Mouse (Mus musculus): ENCODE measurements around the gene Prkd1. TPM values are rescaled to one million over a fixed set of nuclear protein-coding genes. Genes with fewer than 3 reads are reported as not detected.
"Not testable (repeated sequence)": the region's sequence is repeated elsewhere in the genome, so short reads cannot be mapped to it uniquely, and the experiment has no call there.

The Prkd1 gene
- polyA plus RNA-seq (2016; fragmentation: Nextera tagmentation; extraction: Ambion mirVana): 4.7 and 5.0 TPM in 2 replicates

GRCm38 (mm10) chr12:50648671-50649541 is at the start of gene Prkd1:
Prkd1 (minus strand) TSS chr12:50649098.
- Histone ChIP-seq H3K27me3 (ENCODE audit: poor library complexity, severe bottlenecking) (peaks cover 15% of the 10 kb centered on the region), H3K36me3 (replicated peaks) (no peaks in the 10 kb centered on the region), H3K9me3 (no peaks in the 10 kb centered on the region), H3K4me1 (peaks cover 20% of the 10 kb centered on the region), H3K4me3 (peak within 1 kb of the TSS; percentile 85), H3K27ac (peak within 1 kb of the TSS; percentile 92)
- peak; percentile 66 for DNase-seq (ENCODE audit: extremely low spot score, low spot score)
- 1% methylated on average over 111 of the region's 114 CpGs for WGBS

GRCm38 (mm10) chr12:50697492-50697891 is 48.6 kb upstream of the Prkd1 start:
- WGBS: 27% methylated on average over 3 of the region's 3 CpGs
- H3K27me3 ChIP-seq (ENCODE audit: poor library complexity, severe bottlenecking): no peaks in the 10 kb centered on the region

GRCm38 (mm10) chr12:50648176-50648670 is 675 bp downstream of the Prkd1 start:
- WGBS: under 1% methylated on average over 16 of the region's 16 CpGs
- Histone ChIP-seq H3K27ac (peak overlapping the region; percentile 92), H3K4me1 (peaks cover 20% of the 10 kb centered on the region), H3K9me3 (no peaks in the 10 kb centered on the region), H3K4me3 (peak overlapping the region; percentile 85), H3K27me3 (ENCODE audit: poor library complexity, severe bottlenecking) (peaks cover 15% of the 10 kb centered on the region), H3K36me3 (replicated peaks) (no peaks in the 10 kb centered on the region)
- DNase-seq (ENCODE audit: extremely low spot score, low spot score): no peak

More at GRCm38 (mm10) chr12:50697492-50697891, 48.6 kb upstream of the Prkd1 start:
- peaks cover 9% of the 10 kb centered on the region for H3K4me1 ChIP-seq
- no peak overlapping the region for H3K27ac ChIP-seq
- no peak for DNase-seq (ENCODE audit: extremely low spot score, low spot score)
- H3K9me3 ChIP-seq: no peaks in the 10 kb centered on the region
- H3K36me3 ChIP-seq (replicated peaks): no peaks in the 10 kb centered on the region
- H3K4me3 ChIP-seq: no peak overlapping the region

- H3K27ac ChIP-seq: no peak overlapping the region
- H3K27me3 ChIP-seq (ENCODE audit: poor library complexity, severe bottlenecking): peaks cover 15% of the 10 kb centered on the region
- no peak overlapping the region for H3K4me3 ChIP-seq
- DNase-seq (ENCODE audit: extremely low spot score, low spot score): no peak
- H3K36me3 ChIP-seq (replicated peaks): no peaks in the 10 kb centered on the region
- 91% methylated on average over 4 of the region's 4 CpGs for WGBS
- H3K4me1 ChIP-seq: peaks cover 20% of the 10 kb centered on the region
- H3K9me3 ChIP-seq: no peaks in the 10 kb centered on the region
These were observed 2.0 kb downstream of the Prkd1 start for GRCm38 (mm10) chr12:50646857-50647256.

GRCm38 (mm10) chr12:50642671-50643070 is 6.2 kb downstream of the Prkd1 start:
- DNase-seq (ENCODE audit: extremely low spot score, low spot score): no peak
- no peak overlapping the region for H3K27ac ChIP-seq
- no peak overlapping the region for H3K4me3 ChIP-seq
- H3K27me3 ChIP-seq (ENCODE audit: poor library complexity, severe bottlenecking): peaks cover 5% of the 10 kb centered on the region
- no peaks in the 10 kb centered on the region for H3K36me3 ChIP-seq (replicated peaks)
- 93% methylated on average over 5 of the region's 5 CpGs for WGBS
- peaks cover 5% of the 10 kb centered on the region for H3K4me1 ChIP-seq
- no peaks in the 10 kb centered on the region for H3K9me3 ChIP-seq

- no peaks in the 10 kb centered on the region for H3K36me3 ChIP-seq (replicated peaks)
- no peaks in the 10 kb centered on the region for H3K27me3 ChIP-seq (ENCODE audit: poor library complexity, severe bottlenecking)
- no peaks in the 10 kb centered on the region for H3K9me3 ChIP-seq
- no peaks in the 10 kb centered on the region for H3K4me1 ChIP-seq
- H3K27ac ChIP-seq: no peak overlapping the region
- DNase-seq (ENCODE audit: extremely low spot score, low spot score): no peak
- 92% methylated on average over 4 of the region's 4 CpGs for WGBS
- H3K4me3 ChIP-seq: no peak overlapping the region
These were observed 8.7 kb downstream of the Prkd1 start for GRCm38 (mm10) chr12:50640171-50640570.

- WGBS: 85% methylated on average over 6 of the region's 6 CpGs
- Histone ChIP-seq H3K4me3 (no peak overlapping the region), H3K27me3 (ENCODE audit: poor library complexity, severe bottlenecking) (no peaks in the 10 kb centered on the region), H3K9me3 (no peaks in the 10 kb centered on the region), H3K4me1 (no peaks in the 10 kb centered on the region), H3K36me3 (replicated peaks) (no peaks in the 10 kb centered on the region), H3K27ac (no peak overlapping the region)
- no peak for DNase-seq (ENCODE audit: extremely low spot score, low spot score)
These were observed 14.5 kb downstream of the Prkd1 start for GRCm38 (mm10) chr12:50634436-50634835.

GRCm38 (mm10) chr12:50626100-50626499 is 22.8 kb downstream of the Prkd1 start:
- not testable (repeated sequence) for H3K27me3 ChIP-seq (ENCODE audit: poor library complexity, severe bottlenecking); H3K4me3 ChIP-seq; DNase-seq (ENCODE audit: extremely low spot score, low spot score); H3K27ac ChIP-seq; H3K9me3 ChIP-seq; H3K4me1 ChIP-seq; H3K36me3 ChIP-seq (replicated peaks)
- WGBS: 47% methylated on average over 2 of the region's 2 CpGs

- H3K36me3 ChIP-seq (replicated peaks): no peaks in the 10 kb centered on the region
- H3K9me3 ChIP-seq: no peaks in the 10 kb centered on the region
- no peak for DNase-seq (ENCODE audit: extremely low spot score, low spot score)
- H3K4me1 ChIP-seq: 0 out of 2 replicates have a peak, but pooled peaks cover 2% of the 10 kb centered on the region
- no peak overlapping the region for H3K4me3 ChIP-seq
- no peak overlapping the region for H3K27ac ChIP-seq
- 85% methylated on average over 4 of the region's 4 CpGs for WGBS
- H3K27me3 ChIP-seq (ENCODE audit: poor library complexity, severe bottlenecking): no peaks in the 10 kb centered on the region
These were observed 24.7 kb downstream of the Prkd1 start for GRCm38 (mm10) chr12:50624175-50624574.

GRCm38 (mm10) chr12:50615852-50616251 is 33.0 kb downstream of the Prkd1 start:
- Histone ChIP-seq H3K36me3 (replicated peaks) (no peaks in the 10 kb centered on the region), H3K27me3 (ENCODE audit: poor library complexity, severe bottlenecking) (no peaks in the 10 kb centered on the region), H3K27ac (no peak overlapping the region), H3K9me3 (no peaks in the 10 kb centered on the region), H3K4me3 (no peak overlapping the region), H3K4me1 (no peaks in the 10 kb centered on the region)
- 94% methylated on average over 1 of the region's 1 CpGs for WGBS
- DNase-seq (ENCODE audit: extremely low spot score, low spot score): no peak

GRCm38 (mm10) chr12:50614341-50614740 is 34.6 kb downstream of the Prkd1 start:
- no peak for DNase-seq (ENCODE audit: extremely low spot score, low spot score)
- Histone ChIP-seq H3K36me3 (replicated peaks) (no peaks in the 10 kb centered on the region), H3K27me3 (ENCODE audit: poor library complexity, severe bottlenecking) (no peaks in the 10 kb centered on the region), H3K4me3 (no peak overlapping the region), H3K4me1 (no peaks in the 10 kb centered on the region), H3K27ac (no peak overlapping the region), H3K9me3 (no peaks in the 10 kb centered on the region)
- WGBS: 82% methylated on average over 6 of the region's 6 CpGs

GRCm38 (mm10) chr12:50606703-50607500 is 42.0 kb downstream of the Prkd1 start:
- 87% methylated on average over 4 of the region's 4 CpGs for WGBS
- no peak for DNase-seq (ENCODE audit: extremely low spot score, low spot score)
- no peaks in the 10 kb centered on the region for H3K36me3 ChIP-seq (replicated peaks)

GRCm38 (mm10) chr12:50599370-50599769 is 49.5 kb downstream of the Prkd1 start:
- WGBS: 86% methylated on average over 1 of the region's 1 CpGs
- H3K36me3 ChIP-seq (replicated peaks): no peaks in the 10 kb centered on the region

More at GRCm38 (mm10) chr12:50606703-50607500, 42.0 kb downstream of the Prkd1 start:
- Histone ChIP-seq H3K4me1 (no peaks in the 10 kb centered on the region), H3K27ac (no peak overlapping the region), H3K4me3 (no peak overlapping the region), H3K27me3 (ENCODE audit: poor library complexity, severe bottlenecking) (no peaks in the 10 kb centered on the region), H3K9me3 (no peaks in the 10 kb centered on the region)

More at GRCm38 (mm10) chr12:50599370-50599769, 49.5 kb downstream of the Prkd1 start:
- no peak for DNase-seq (ENCODE audit: extremely low spot score, low spot score)
- H3K4me3 ChIP-seq: no peak overlapping the region
- no peaks in the 10 kb centered on the region for H3K27me3 ChIP-seq (ENCODE audit: poor library complexity, severe bottlenecking)
- no peaks in the 10 kb centered on the region for H3K9me3 ChIP-seq
- no peak overlapping the region for H3K27ac ChIP-seq
- H3K4me1 ChIP-seq: no peaks in the 10 kb centered on the region
